Mouse (Mus musculus): ENCODE measurements at regions not wholly inside any gene's neighbourhood (a gene's known extent, or its start where the extent isn't known, plus 50 kb on each side); places are given as distances from the start of the nearest gene placed in this dataset.

GRCm38 (mm10) chr9:46467671-46468070 lies 147.9 kb upstream of the 4931429L15Rik start:
- DNase-seq (ENCODE audit: low spot score): no peak

- DNase-seq (ENCODE audit: low spot score): no peak
Measured at GRCm38 (mm10) chr9:46462681-46463080, 142.9 kb upstream of the 4931429L15Rik start.

GRCm38 (mm10) chr9:46457945-46458344 lies 138.2 kb upstream of the 4931429L15Rik start:
- DNase-seq (ENCODE audit: low spot score): no peak

GRCm38 (mm10) chr9:46454807-46455610 lies 135.2 kb upstream of the 4931429L15Rik start:
- DNase-seq (ENCODE audit: low spot score): no peak

GRCm38 (mm10) chr9:46443191-46444095 lies 123.7 kb upstream of the 4931429L15Rik start:
- no peak for DNase-seq (ENCODE audit: low spot score)

GRCm38 (mm10) chr9:46442739-46443181 lies 123.0 kb upstream of the 4931429L15Rik start:
- DNase-seq (ENCODE audit: low spot score): no peak

GRCm38 (mm10) chr9:46440226-46440625 lies 120.4 kb upstream of the 4931429L15Rik start:
- DNase-seq (ENCODE audit: low spot score): no peak

- peak; percentile 93 for DNase-seq (ENCODE audit: low spot score)
Measured at GRCm38 (mm10) chr9:46434700-46435099, 114.9 kb upstream of the 4931429L15Rik start.

- DNase-seq (ENCODE audit: low spot score): no peak
Measured at GRCm38 (mm10) chr9:46433716-46434115, 113.9 kb upstream of the 4931429L15Rik start.

GRCm38 (mm10) chr9:46431053-46431452 lies 111.3 kb upstream of the 4931429L15Rik start:
- no peak for DNase-seq (ENCODE audit: low spot score)

GRCm38 (mm10) chr9:46423184-46423967 lies 103.6 kb upstream of the 4931429L15Rik start:
- no peak for DNase-seq (ENCODE audit: low spot score)

GRCm38 (mm10) chr9:46421688-46422274 lies 102.0 kb upstream of the 4931429L15Rik start:
- DNase-seq (ENCODE audit: low spot score): no peak

GRCm38 (mm10) chr9:46411686-46412085 lies 91.9 kb upstream of the 4931429L15Rik start:
- peak; percentile 33 for DNase-seq (ENCODE audit: low spot score)

GRCm38 (mm10) chr9:46408776-46409175 lies 89.0 kb upstream of the 4931429L15Rik start:
- no peak for DNase-seq (ENCODE audit: low spot score)

GRCm38 (mm10) chr9:46406606-46407005 lies 86.8 kb upstream of the 4931429L15Rik start:
- no peak for DNase-seq (ENCODE audit: low spot score)

- DNase-seq (ENCODE audit: low spot score): no peak
Measured at GRCm38 (mm10) chr9:46396591-46396990, 76.8 kb upstream of the 4931429L15Rik start.

- peak; percentile 28 for DNase-seq (ENCODE audit: low spot score)
Measured at GRCm38 (mm10) chr9:46395156-46395765, 75.5 kb upstream of the 4931429L15Rik start.

- no peak for DNase-seq (ENCODE audit: low spot score)
Measured at GRCm38 (mm10) chr9:46394239-46394638, 74.5 kb upstream of the 4931429L15Rik start.

- DNase-seq (ENCODE audit: low spot score): peak; percentile 57
Measured at GRCm38 (mm10) chr9:46392641-46393321, 73.0 kb upstream of the 4931429L15Rik start.

- no peak for DNase-seq (ENCODE audit: low spot score)
Measured at GRCm38 (mm10) chr9:46389741-46390140, 70.0 kb upstream of the 4931429L15Rik start.
